Mouse (Mus musculus) heart, embryonic 16.5 days (tissue): Measurements from ENCODE around the gene Map3k21. TPM values are rescaled to one million over a fixed set of nuclear protein-coding genes. Genes with fewer than 3 reads are reported as not detected.

Experiments
- ATAC-seq: fragments of 200-750 bp; cut with Nextera tagmentation; replicated peaks from 2 replicates; pipeline ENCODE4 v1.8.0; 2017; ENCODE audit warnings: moderate number of reproducible peaks; ENCODE audit not compliant: insufficient read depth, low FRiP score; ENCODE audit errors: extremely low read depth
- H3K27ac ChIP-seq: fragments of 300-500 bp; sonication (generic); 2 replicates; pipeline ENCODE4 v1.5.1; 2014; ENCODE audit warnings: mild to moderate bottlenecking, low read length, control low read depth, moderate library complexity
- H3K27me3 ChIP-seq: fragments of 300-500 bp; sonication (generic); 2 replicates; pipeline ENCODE4 v1.6.1; 2014; ENCODE audit warnings: low read length, mixed read lengths; ENCODE audit not compliant: control insufficient read depth, insufficient read depth
- H3K36me3 ChIP-seq: fragments of 300-500 bp; sonication (generic); 2 replicates; pipeline ENCODE4 v1.6.1; 2014; ENCODE audit not compliant: control insufficient read depth, insufficient read depth
- H3K4me1 ChIP-seq: fragments of 300-500 bp; sonication (generic); 2 replicates; pipeline ENCODE4 v1.6.1; 2014; ENCODE audit warnings: low read length, mixed read lengths; ENCODE audit not compliant: control insufficient read depth, insufficient read depth
- H3K4me2 ChIP-seq: fragments of 300-500 bp; sonication (generic); 2 replicates; pipeline ENCODE4 v1.6.1; 2014; ENCODE audit warnings: low read depth, mild to moderate bottlenecking, control low read depth, low read length
- H3K4me3 ChIP-seq: fragments of 300-500 bp; sonication (generic); 2 replicates; pipeline ENCODE4 v1.5.1; 2014; ENCODE audit warnings: mild to moderate bottlenecking, control low read depth, low read length
- H3K9ac ChIP-seq: fragments of 300-500 bp; sonication (generic); 2 replicates; pipeline ENCODE4 v1.6.1; 2014; ENCODE audit warnings: low read length, control low read depth
- H3K9me3 ChIP-seq: fragments of 300-500 bp; sonication (generic); replicated peaks from 2 replicates; pipeline ENCODE4 v1.6.1; 2016; ENCODE audit warnings: low read length; ENCODE audit not compliant: control insufficient read depth
- WGBS: fragments of 180-500 bp; shearing (Covaris S2); extraction: QIAGEN DNeasy Blood & Tissue Kit; methylation state at CpG from one replicate; pipeline ENCODE4 v1.1.7; 2014; 5-methylcytosine and 5-hydroxymethylcytosine counted together
- polyA plus RNA-seq: library from polyadenylated mRNA; unstranded; fragments of >200 nt; fragmentation: Nextera tagmentation; extraction: Ambion mirVana; gene quantifications from 2 replicates; pipeline ENCODE4 v1.2.1, GENCODE M21; 2015

Gene Map3k21
- polyA plus RNA-seq, 1 experiment from 2014 or later, result 0.13 TPM

- no peak overlapping the region for H3K4me2 ChIP-seq
- H3K9ac ChIP-seq, result no peak overlapping the region
- no peak overlapping the region for H3K4me3 ChIP-seq
- peak; percentile 79 for ATAC-seq
- 22% methylated on average over 23 of the region's 23 CpGs for WGBS
- no peaks in the 10 kb centered on the region for H3K9me3 ChIP-seq
- H3K36me3 ChIP-seq, result no peaks in the 10 kb centered on the region
- peaks cover 7% of the 10 kb centered on the region; the same call in 1 of the 2 replicates for H3K27me3 ChIP-seq
- H3K4me1 ChIP-seq, result no peaks in the 10 kb centered on the region
- H3K27ac ChIP-seq, result no peak overlapping the region
These were observed 40.0 kb downstream of the Map3k21 start for GRCm38 (mm10) chr8:125950007-125950940.

- H3K4me2 ChIP-seq, result no peak overlapping the region
These were observed 45.4 kb downstream of the Map3k21 start for GRCm38 (mm10) chr8:125955671-125956070.

GRCm38 (mm10) chr8:125956796-125957195 lies 46.5 kb downstream of the Map3k21 start:
- no peak for ATAC-seq
- Histone ChIP-seq H3K4me3 (no peak overlapping the region), H3K9ac (no peak overlapping the region), H3K4me2 (no peak overlapping the region), H3K27ac (no peak overlapping the region), H3K4me1 (no peaks in the 10 kb centered on the region), H3K36me3 (no peaks in the 10 kb centered on the region), H3K9me3 (peaks cover 9% of the 10 kb centered on the region), H3K27me3 (peaks cover 4% of the 10 kb centered on the region; the same call in 1 of the 2 replicates)
- WGBS, result 74% methylated on average over 9 of the region's 9 CpGs

More at GRCm38 (mm10) chr8:125955671-125956070, 45.4 kb downstream of the Map3k21 start:
- 13% methylated on average over 11 of the region's 11 CpGs for WGBS
- no peak overlapping the region for H3K4me3 ChIP-seq
- peaks cover 7% of the 10 kb centered on the region; the same call in 1 of the 2 replicates for H3K27me3 ChIP-seq
- H3K4me1 ChIP-seq, result no peaks in the 10 kb centered on the region
- no peaks in the 10 kb centered on the region for H3K36me3 ChIP-seq
- ATAC-seq, result no peak
- no peak overlapping the region for H3K9ac ChIP-seq
- H3K9me3 ChIP-seq, result peaks cover 2% of the 10 kb centered on the region; the same call in 1 of the 2 replicates
- no peak overlapping the region for H3K27ac ChIP-seq

- no peak overlapping the region for H3K4me2 ChIP-seq
- 65% methylated on average over 13 of the region's 13 CpGs for WGBS
- no peak overlapping the region for H3K4me3 ChIP-seq
- no peak overlapping the region for H3K9ac ChIP-seq
- no peak for ATAC-seq
- peaks cover 4% of the 10 kb centered on the region; the same call in 1 of the 2 replicates for H3K27me3 ChIP-seq
- peaks cover 9% of the 10 kb centered on the region for H3K9me3 ChIP-seq
- H3K27ac ChIP-seq, result no peak overlapping the region
- H3K4me1 ChIP-seq, result no peaks in the 10 kb centered on the region
- H3K36me3 ChIP-seq, result no peaks in the 10 kb centered on the region
These were observed 47.2 kb downstream of the Map3k21 start for GRCm38 (mm10) chr8:125957226-125957993.

GRCm38 (mm10) chr8:125957994-125958368 lies 47.7 kb downstream of the Map3k21 start:
- Histone ChIP-seq H3K36me3 (no peaks in the 10 kb centered on the region), H3K4me2 (no peak overlapping the region), H3K4me1 (no peaks in the 10 kb centered on the region), H3K4me3 (no peak overlapping the region), H3K9me3 (peaks cover 9% of the 10 kb centered on the region), H3K27ac (no peak overlapping the region), H3K9ac (no peak overlapping the region), H3K27me3 (peaks cover 4% of the 10 kb centered on the region; the same call in 1 of the 2 replicates)
- no peak for ATAC-seq
- WGBS, result 77% methylated on average over 1 of the region's 1 CpGs

GRCm38 (mm10) chr8:125959363-125959771 lies 49.1 kb downstream of the Map3k21 start:
- Histone ChIP-seq H3K27me3 (peaks cover 8% of the 10 kb centered on the region), H3K9me3 (peaks cover 9% of the 10 kb centered on the region), H3K4me2 (no peak overlapping the region), H3K36me3 (no peaks in the 10 kb centered on the region), H3K27ac (no peak overlapping the region), H3K9ac (no peak overlapping the region), H3K4me1 (peaks cover 4% of the 10 kb centered on the region), H3K4me3 (no peak overlapping the region)
- 27% methylated on average over 4 of the region's 4 CpGs for WGBS
- no peak for ATAC-seq

- Histone ChIP-seq H3K27me3 (peaks cover 7% of the 10 kb centered on the region), H3K9me3 (peaks cover 9% of the 10 kb centered on the region)
- 79% methylated on average over 8 of the region's 8 CpGs for WGBS
These were observed 49.8 kb downstream of the Map3k21 start for GRCm38 (mm10) chr8:125960037-125960436.

GRCm38 (mm10) chr8:125961790-125962189 lies 51.5 kb downstream of the Map3k21 start:
- Histone ChIP-seq H3K27me3 (peaks cover 9% of the 10 kb centered on the region), H3K4me3 (no peak overlapping the region), H3K36me3 (no peaks in the 10 kb centered on the region), H3K9ac (no peak overlapping the region), H3K4me1 (peaks cover 4% of the 10 kb centered on the region), H3K9me3 (peaks cover 9% of the 10 kb centered on the region), H3K4me2 (no peak overlapping the region), H3K27ac (no peak overlapping the region)
- 85% methylated on average over 6 of the region's 6 CpGs for WGBS
- ATAC-seq, result no peak

More at GRCm38 (mm10) chr8:125960037-125960436, 49.8 kb downstream of the Map3k21 start:
- H3K27ac ChIP-seq, result no peak overlapping the region
- H3K9ac ChIP-seq, result no peak overlapping the region
- no peak overlapping the region for H3K4me3 ChIP-seq
- peaks cover 4% of the 10 kb centered on the region for H3K4me1 ChIP-seq
- no peak overlapping the region for H3K4me2 ChIP-seq
- no peak for ATAC-seq
- no peaks in the 10 kb centered on the region for H3K36me3 ChIP-seq
